In genomic region chr5:5180711-5181110, GRCm38 (mm10) we compare ENCODE assay signal across 13 mouse cellular contexts.
A peak's percentile ranks its signal among the peaks of the same experiment; 100 is the strongest.
DNase-seq lines count a peak whose midpoint lies in the region; ATAC-seq lines count a peak whose summit lies in the region.
"Had no signal": no experiment of that assay in that cellular context is flagged by ENCODE, and none has a peak within 500 bp of the region (broad histone marks: within the 10 kb centered on the region; RNA-seq: fewer than 3 reads in every experiment).

No protein-coding gene starts in this region.

- no peak overlapping the region for H3K9ac ChIP-seq in lung, embryonic 15.5 days
- H3K9ac ChIP-seq in liver, embryonic 15.5 days: no peak overlapping the region
- H3K9ac ChIP-seq in forebrain, embryonic 16.5 days (replicated peaks; ENCODE audit: low read depth, low read length): no peak overlapping the region
- H3K9ac ChIP-seq: forebrain, postnatal 0 days; hindbrain, embryonic 13.5 days; neural tube, embryonic 12.5 days had no signal

- 58% methylated on average over 2 of the region's 2 CpGs for WGBS in lung, embryonic 15.5 days
- WGBS in liver, embryonic 15.5 days (ENCODE audit: insufficient replicate concordance): 47% methylated on average over 2 of the region's 2 CpGs
- 86% methylated on average over 2 of the region's 2 CpGs for WGBS in forebrain, embryonic 16.5 days

- no peaks in the 10 kb centered on the region for H3K27me3 ChIP-seq in lung, embryonic 15.5 days
- H3K27me3 ChIP-seq in liver, embryonic 15.5 days: no peaks in the 10 kb centered on the region
- no peaks in the 10 kb centered on the region for H3K27me3 ChIP-seq in forebrain, embryonic 16.5 days (replicated peaks; ENCODE audit: control insufficient read depth, insufficient read depth, low read length)
- H3K27me3 ChIP-seq: hindbrain, embryonic 13.5 days; neural tube, embryonic 12.5 days had no signal

- H3K4me1 ChIP-seq in lung, embryonic 15.5 days: peaks cover 12% of the 10 kb centered on the region; the same call in 1 of the 2 replicates
- peaks cover 7% of the 10 kb centered on the region; the same call in 1 of the 2 replicates for H3K4me1 ChIP-seq in brown adipose tissue, adult 24 weeks (ENCODE audit: control insufficient read depth, insufficient read depth, insufficient read length, low read length)
- peaks cover 3% of the 10 kb centered on the region for H3K4me1 ChIP-seq in liver, embryonic 15.5 days (replicated peaks)
- H3K4me1 ChIP-seq in forebrain, embryonic 16.5 days (replicated peaks; ENCODE audit: control insufficient read depth, insufficient read depth, low read length): peaks cover 9% of the 10 kb centered on the region
- H3K4me1 ChIP-seq: midbrain, embryonic 10.5 days; neural tube, embryonic 12.5 days had no signal

- no peaks in the 10 kb centered on the region for H3K36me3 ChIP-seq in lung, embryonic 15.5 days
- no peaks in the 10 kb centered on the region for H3K36me3 ChIP-seq in liver, embryonic 15.5 days (replicated peaks)
- no peaks in the 10 kb centered on the region for H3K36me3 ChIP-seq in forebrain, embryonic 16.5 days (ENCODE audit: control insufficient read depth, insufficient read depth)
- H3K36me3 ChIP-seq: hindbrain, embryonic 13.5 days; midbrain, embryonic 10.5 days; neural tube, embryonic 12.5 days had no signal

- H3K27ac ChIP-seq in lung, embryonic 15.5 days: peak overlapping the region; percentile 61; the same call in 1 of the 2 replicates
- H3K27ac ChIP-seq in brown adipose tissue, adult 24 weeks (replicated peaks; ENCODE audit: low read depth, low read length): peak overlapping the region; percentile 27; the same call in 1 of the 2 replicates
- H3K27ac ChIP-seq in liver, embryonic 15.5 days (replicated peaks): no peak overlapping the region
- H3K27ac ChIP-seq in forebrain, embryonic 16.5 days (ENCODE audit: low read length): no peak overlapping the region
- H3K27ac ChIP-seq: hindbrain, embryonic 13.5 days; midbrain, embryonic 10.5 days; neural tube, embryonic 12.5 days had no signal

- ATAC-seq in lung, embryonic 15.5 days (ENCODE audit: borderline replicate concordance, extremely low read depth, low FRiP score, low TSS enrichment): peak; percentile 52
- ATAC-seq in liver, embryonic 15.5 days (ENCODE audit: insufficient read depth): 0 out of 2 replicates have a peak, but pooled peaks have one; percentile 47
- ATAC-seq in forebrain, embryonic 16.5 days: no peak
- ATAC-seq: forebrain, postnatal 0 days had no signal

- DNase-seq in heart, adult 11 months: peak; percentile 29
- DNase-seq in heart, postnatal 25 days (ENCODE audit: low spot score): no peak
- DNase-seq in lung, postnatal 25 days (ENCODE audit: low spot score): no peak
- no peak for DNase-seq in thymus, postnatal 36 days
- DNase-seq: cerebellum, adult 11 months; forebrain, postnatal 0 days had no signal

- no peak overlapping the region for H3K4me2 ChIP-seq in lung, embryonic 15.5 days
- H3K4me2 ChIP-seq in liver, embryonic 15.5 days: no peak overlapping the region
- H3K4me2 ChIP-seq in forebrain, embryonic 16.5 days (ENCODE audit: low read length): no peak overlapping the region
- H3K4me2 ChIP-seq: hindbrain, embryonic 13.5 days; neural tube, embryonic 12.5 days had no signal

- H3K9me3 ChIP-seq in lung, embryonic 15.5 days: no peaks in the 10 kb centered on the region
- no peaks in the 10 kb centered on the region for H3K9me3 ChIP-seq in liver, embryonic 15.5 days (replicated peaks)
- H3K9me3 ChIP-seq in forebrain, embryonic 16.5 days (ENCODE audit: control insufficient read depth, low read length): no peaks in the 10 kb centered on the region
- H3K9me3 ChIP-seq: hindbrain, embryonic 13.5 days; midbrain, embryonic 10.5 days; neural tube, embryonic 12.5 days had no signal

- no peak overlapping the region for H3K4me3 ChIP-seq in lung, embryonic 15.5 days
- no peak overlapping the region for H3K4me3 ChIP-seq in brown adipose tissue, adult 24 weeks (ENCODE audit: insufficient read depth, low read depth, low read length)
- H3K4me3 ChIP-seq in liver, embryonic 15.5 days (replicated peaks): no peak overlapping the region
- no peak overlapping the region for H3K4me3 ChIP-seq in forebrain, embryonic 16.5 days (replicated peaks; ENCODE audit: low read length)
- H3K4me3 ChIP-seq: hindbrain, embryonic 13.5 days; midbrain, embryonic 10.5 days; neural tube, embryonic 12.5 days had no signal

- intact Hi-C loops in heart, postnatal 25 days (cut with DNase I): loop anchor here (5.0 kb wide), 1 partner anchor 202 kb away; no protein-coding TSS in a partner anchor

Comparison
In these comparisons a context has a peak if more than half of its experiments do, and no peak if none do; other contexts are left out.
1. H3K27ac ChIP-seq: peak in lung, embryonic 15.5 days (single experiment) and brown adipose tissue, adult 24 weeks (single experiment); none in liver, embryonic 15.5 days (single experiment) and forebrain, embryonic 16.5 days (single experiment).